Mouse (Mus musculus) limb, embryonic 10.5 days (tissue): ENCODE results near the gene Dlx3. TPM values are rescaled to one million over a fixed set of nuclear protein-coding genes. Genes with fewer than 3 reads are reported as not detected.

Source experiments
- DNase-seq: peaks from one replicate; pipeline ENCODE4 v3.0.0-alpha.2; 2017; ENCODE audit warnings: low spot score
- H3K27ac ChIP-seq: fragments of 300-500 bp; sonication (generic); 2 replicates; pipeline ENCODE4 v1.5.1; 2016; ENCODE audit warnings: mild to moderate bottlenecking
- H3K27me3 ChIP-seq: fragments of 300-500 bp; sonication (generic); 2 replicates; pipeline ENCODE4 v1.6.1; 2016; ENCODE audit warnings: low read depth, mild to moderate bottlenecking; ENCODE audit not compliant: poor library complexity, severe bottlenecking
- H3K36me3 ChIP-seq: fragments of 300-500 bp; sonication (generic); 2 replicates; pipeline ENCODE4 v1.6.1; 2016; ENCODE audit warnings: mild to moderate bottlenecking, moderate library complexity
- H3K4me1 ChIP-seq: fragments of 300-500 bp; sonication (generic); 2 replicates; pipeline ENCODE4 v1.6.1; 2016
- H3K4me3 ChIP-seq: fragments of 300-500 bp; sonication (generic); 2 replicates; pipeline ENCODE4 v1.5.1; 2016; ENCODE audit warnings: mild to moderate bottlenecking, moderate library complexity
- H3K9me3 ChIP-seq: fragments of 300-500 bp; sonication (generic); replicated peaks from 2 replicates; pipeline ENCODE4 v1.6.1; 2016; ENCODE audit warnings: mild to moderate bottlenecking
- WGBS: fragments of 180-500 bp; shearing (Covaris S2); methylation state at CpG from one replicate; pipeline ENCODE4 v1.1.7; 2016; 5-methylcytosine and 5-hydroxymethylcytosine counted together
- polyA plus RNA-seq: library from polyadenylated mRNA; unstranded; fragments of >200 nt; fragmentation: Nextera tagmentation; extraction: Ambion mirVana; gene quantifications from 2 replicates; pipeline ENCODE4 v1.2.1, GENCODE M21; 2016

The Dlx3 gene
- polyA plus RNA-seq, 1 experiment from 2014 or later, result 6.9 TPM

DNA sequence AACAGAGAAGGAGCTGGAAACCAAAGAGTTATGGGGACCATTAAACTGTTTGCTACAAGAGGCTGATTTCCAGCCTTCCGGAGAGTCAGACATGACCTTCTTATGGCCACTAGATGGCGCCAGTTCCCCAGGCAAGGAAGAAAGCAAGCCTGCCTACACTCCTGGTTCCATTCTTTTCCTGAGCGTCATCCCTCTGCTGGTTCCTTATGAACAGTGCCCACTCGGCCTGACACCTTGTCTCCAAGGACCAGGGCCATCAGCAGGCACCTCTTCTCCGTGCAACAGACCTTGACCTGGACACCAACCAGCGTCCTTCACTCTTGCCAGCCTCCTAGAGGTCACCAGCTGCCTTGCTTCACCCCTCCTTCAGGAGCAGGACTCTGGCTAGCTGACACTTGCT lies 2.9 kb upstream of the Dlx3 start:
- H3K27me3 ChIP-seq, result peaks cover 59% of the 10 kb centered on the region
- DNase-seq, result peak; percentile 88
- 4% methylated on average over 6 of the region's 6 CpGs for WGBS
- H3K36me3 ChIP-seq, result no peaks in the 10 kb centered on the region
- H3K4me3 ChIP-seq, result no peak overlapping the region
- no peak overlapping the region for H3K27ac ChIP-seq
- peaks cover 37% of the 10 kb centered on the region for H3K4me1 ChIP-seq
- no peaks in the 10 kb centered on the region for H3K9me3 ChIP-seq

DNA sequence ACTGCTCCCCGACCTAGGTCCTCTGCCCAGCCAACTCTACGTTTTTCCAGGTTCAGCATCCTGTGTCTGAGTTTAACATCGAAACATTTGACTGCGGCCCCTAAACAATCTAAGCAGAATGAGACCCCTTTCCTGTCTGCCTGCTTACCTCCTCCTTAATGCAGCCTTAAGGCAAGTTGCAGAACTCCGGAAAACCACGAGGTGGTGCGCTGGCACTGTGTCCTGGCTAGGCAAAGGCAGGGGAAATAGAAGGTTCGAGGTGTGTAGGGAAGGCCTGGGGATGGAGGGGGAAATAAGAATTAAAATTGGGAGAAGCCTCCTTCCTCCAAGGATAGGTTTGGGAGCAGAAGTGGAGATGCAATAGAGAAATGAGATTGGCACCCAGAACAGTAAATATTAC lies 1.4 kb upstream of the Dlx3 start:
- DNase-seq, result peak; percentile 85
- WGBS, result 5% methylated on average over 8 of the region's 8 CpGs
- peaks cover 68% of the 10 kb centered on the region for H3K27me3 ChIP-seq
- H3K4me3 ChIP-seq, result 0 out of 2 replicates have a peak overlapping the region, but pooled peaks have one; percentile 3
- H3K4me1 ChIP-seq, result peaks cover 34% of the 10 kb centered on the region
- no peak overlapping the region for H3K27ac ChIP-seq
- H3K36me3 ChIP-seq, result no peaks in the 10 kb centered on the region
- H3K9me3 ChIP-seq, result no peaks in the 10 kb centered on the region

GRCm38 (mm10) chr11:95120633-95121020 lies 708 bp downstream of the Dlx3 start:
- under 1% methylated on average over 21 of the region's 21 CpGs for WGBS
- no peaks in the 10 kb centered on the region for H3K36me3 ChIP-seq
- peak overlapping the region; percentile 54 for H3K4me3 ChIP-seq
- no peaks in the 10 kb centered on the region for H3K9me3 ChIP-seq
- peaks cover 86% of the 10 kb centered on the region for H3K27me3 ChIP-seq
- no peak for DNase-seq
- H3K27ac ChIP-seq, result no peak overlapping the region; the same call in 1 of the 2 replicates
- H3K4me1 ChIP-seq, result peaks cover 45% of the 10 kb centered on the region

DNA sequence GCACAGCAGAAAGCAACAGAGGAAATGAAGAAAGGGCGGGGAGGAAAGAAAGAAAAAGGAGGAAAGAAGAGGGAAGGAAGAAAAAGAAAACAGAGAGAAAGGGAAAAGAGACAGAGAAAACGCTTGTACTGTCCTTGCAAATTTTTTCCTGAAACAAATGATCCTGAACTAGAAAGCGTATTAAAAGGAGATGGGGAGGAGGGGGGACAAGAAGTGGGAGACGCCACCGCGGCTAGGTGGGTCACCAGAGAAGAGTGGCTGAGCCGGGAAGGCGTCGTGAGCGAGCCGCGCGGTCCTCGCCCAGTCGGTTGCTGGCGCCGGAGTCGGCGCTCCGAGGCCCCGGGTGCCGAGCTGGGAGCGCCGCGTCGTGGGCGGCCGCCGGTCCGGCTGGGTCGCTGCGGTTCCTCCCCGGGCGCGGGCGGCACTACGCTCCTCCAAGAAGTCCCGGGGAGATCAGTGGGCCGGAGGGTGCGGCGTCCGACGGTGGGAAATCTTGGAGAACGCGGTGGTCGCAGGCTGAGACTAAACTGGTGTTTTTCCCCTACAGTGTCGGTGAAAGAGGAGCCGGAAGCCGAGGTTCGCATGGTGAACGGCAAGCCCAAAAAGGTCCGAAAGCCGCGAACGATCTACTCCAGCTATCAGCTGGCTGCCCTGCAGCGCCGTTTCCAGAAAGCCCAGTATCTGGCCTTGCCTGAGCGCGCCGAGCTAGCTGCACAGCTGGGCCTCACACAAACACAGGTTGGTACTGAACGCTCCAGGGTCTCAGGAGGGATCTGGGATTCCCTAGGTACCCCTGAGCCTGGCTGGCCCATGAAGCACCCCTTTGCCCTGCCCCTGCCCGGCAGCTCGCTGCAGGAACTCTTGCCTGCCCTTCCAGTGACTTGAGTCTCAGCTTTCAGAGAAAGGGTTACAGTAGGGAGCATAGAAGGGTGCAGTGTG lies 1.5 kb downstream of the Dlx3 start:
- peak; percentile 61 for DNase-seq
- Histone ChIP-seq H3K36me3 (no peaks in the 10 kb centered on the region), H3K27ac (peak overlapping the region; percentile 17), H3K27me3 (peaks cover 94% of the 10 kb centered on the region), H3K4me3 (peak overlapping the region; percentile 54), H3K9me3 (no peaks in the 10 kb centered on the region), H3K4me1 (peaks cover 53% of the 10 kb centered on the region)
- 1% methylated on average over 63 of the region's 63 CpGs for WGBS

DNA sequence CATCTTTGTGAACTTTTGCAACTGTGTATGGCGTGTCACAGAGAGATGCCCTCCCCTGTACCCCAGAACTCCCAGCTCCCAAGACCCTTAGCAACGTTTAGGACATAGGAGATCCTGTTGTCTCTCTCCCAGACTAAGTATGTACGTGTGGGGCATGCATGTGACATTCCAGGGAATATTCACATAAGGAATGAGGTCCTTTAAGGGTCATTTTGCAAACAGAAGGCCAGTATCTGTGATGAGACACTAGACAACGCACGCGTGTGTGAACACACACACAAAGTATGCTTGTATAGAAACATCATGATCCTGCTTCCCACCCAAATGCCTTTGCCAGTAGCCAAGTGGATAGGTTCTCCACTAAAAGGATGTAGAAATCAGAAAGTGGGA lies 2.2 kb downstream of the Dlx3 start:
- no peaks in the 10 kb centered on the region for H3K36me3 ChIP-seq
- 27% methylated on average over 6 of the region's 6 CpGs for WGBS
- H3K4me1 ChIP-seq, result peaks cover 59% of the 10 kb centered on the region
- peak overlapping the region; percentile 54; the same call in 1 of the 2 replicates for H3K4me3 ChIP-seq
- DNase-seq, result no peak
- H3K9me3 ChIP-seq, result no peaks in the 10 kb centered on the region
- H3K27ac ChIP-seq, result no peak overlapping the region
- H3K27me3 ChIP-seq, result peaks cover 99% of the 10 kb centered on the region

- DNase-seq, result no peak
- peaks cover 95% of the 10 kb centered on the region for H3K27me3 ChIP-seq
- WGBS, result 7% methylated on average over 7 of the region's 7 CpGs
- H3K4me3 ChIP-seq, result no peak overlapping the region
- no peak overlapping the region for H3K27ac ChIP-seq
- no peaks in the 10 kb centered on the region for H3K36me3 ChIP-seq
- H3K4me1 ChIP-seq, result peaks cover 62% of the 10 kb centered on the region
- no peaks in the 10 kb centered on the region for H3K9me3 ChIP-seq
These were observed 5.5 kb downstream of the Dlx3 start for GRCm38 (mm10) chr11:95125366-95125948.

- peak; percentile 66 for DNase-seq
- Histone ChIP-seq H3K4me1 (peaks cover 55% of the 10 kb centered on the region), H3K9me3 (no peaks in the 10 kb centered on the region), H3K27me3 (peaks cover 90% of the 10 kb centered on the region), H3K27ac (peak overlapping the region; percentile 56; the same call in 1 of the 2 replicates), H3K36me3 (no peaks in the 10 kb centered on the region), H3K4me3 (peak overlapping the region; percentile 33)
- under 1% methylated on average over 20 of the region's 20 CpGs for WGBS
These were observed 6.6 kb downstream of the Dlx3 start for GRCm38 (mm10) chr11:95126272-95127245.

- WGBS, result 54% methylated on average over 11 of the region's 11 CpGs
- no peak for DNase-seq
These were observed 8.4 kb downstream of the Dlx3 start for GRCm38 (mm10) chr11:95128359-95128758.

DNA sequence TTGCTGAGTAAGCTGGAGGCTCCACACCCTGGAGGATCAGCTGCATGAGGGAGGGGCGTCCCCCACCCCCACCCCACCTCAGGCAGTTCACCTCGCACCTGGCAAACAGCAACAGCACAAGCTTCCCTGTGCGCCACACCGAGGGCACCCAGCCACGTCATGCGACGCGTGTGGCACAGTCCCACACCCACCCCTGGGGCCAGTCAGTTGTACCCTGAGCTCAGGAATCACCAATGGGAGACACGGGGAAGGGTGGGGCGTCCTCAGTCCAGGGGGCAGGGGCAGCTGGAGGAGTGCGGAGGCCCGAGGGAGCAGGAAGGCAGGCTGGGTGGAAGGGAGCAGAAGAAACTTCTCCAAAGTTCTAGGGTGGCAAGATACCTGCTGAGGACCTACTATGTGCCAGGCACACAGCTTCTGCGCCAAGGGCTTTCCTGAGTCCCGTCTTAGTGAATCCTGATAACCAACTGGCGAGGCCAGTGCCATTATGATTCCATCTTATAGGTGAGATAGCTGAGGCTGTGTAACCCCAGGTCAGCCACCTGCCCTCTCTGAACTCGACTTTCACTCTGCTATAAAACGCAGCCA lies 10.8 kb downstream of the Dlx3 start:
- DNase-seq, result no peak
- H3K27ac ChIP-seq, result no peak overlapping the region
- H3K4me3 ChIP-seq, result no peak overlapping the region
- H3K9me3 ChIP-seq, result no peaks in the 10 kb centered on the region
- 64% methylated on average over 17 of the region's 17 CpGs for WGBS
- no peaks in the 10 kb centered on the region for H3K36me3 ChIP-seq
- peaks cover 52% of the 10 kb centered on the region for H3K4me1 ChIP-seq
- H3K27me3 ChIP-seq, result peaks cover 63% of the 10 kb centered on the region

More at GRCm38 (mm10) chr11:95128359-95128758, 8.4 kb downstream of the Dlx3 start:
- peaks cover 73% of the 10 kb centered on the region for H3K27me3 ChIP-seq
- H3K4me3 ChIP-seq, result no peak overlapping the region
- no peaks in the 10 kb centered on the region for H3K36me3 ChIP-seq
- H3K4me1 ChIP-seq, result peaks cover 53% of the 10 kb centered on the region
- H3K9me3 ChIP-seq, result no peaks in the 10 kb centered on the region
- H3K27ac ChIP-seq, result no peak overlapping the region

DNA sequence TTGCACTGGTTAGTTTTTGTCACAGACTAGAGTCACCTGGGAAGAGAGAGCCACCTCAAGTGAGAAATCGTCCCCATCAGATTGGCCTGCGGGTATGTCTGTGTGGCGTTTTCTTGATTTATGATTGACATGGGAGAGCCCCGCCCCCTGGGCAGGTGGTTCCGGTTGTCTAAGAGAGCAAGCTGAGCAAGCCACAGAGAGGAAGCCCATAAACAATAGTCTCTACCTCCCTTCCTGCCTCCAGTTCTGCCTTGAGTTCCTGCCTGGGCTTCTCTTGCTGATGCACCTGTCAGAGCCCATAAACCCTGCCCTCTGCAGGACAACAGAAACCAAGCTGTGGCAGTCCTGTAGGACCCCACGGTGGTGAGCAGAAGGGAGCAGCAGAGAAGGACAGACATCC lies 13.4 kb downstream of the Dlx3 start:
- Histone ChIP-seq H3K27ac (no peak overlapping the region), H3K36me3 (no peaks in the 10 kb centered on the region), H3K9me3 (no peaks in the 10 kb centered on the region), H3K27me3 (peaks cover 68% of the 10 kb centered on the region), H3K4me1 (peaks cover 56% of the 10 kb centered on the region), H3K4me3 (no peak overlapping the region)
- WGBS, result 74% methylated on average over 6 of the region's 6 CpGs
- DNase-seq, result no peak

- peaks cover 52% of the 10 kb centered on the region for H3K4me1 ChIP-seq
- H3K9me3 ChIP-seq, result no peaks in the 10 kb centered on the region
- WGBS, result 5% methylated on average over 6 of the region's 6 CpGs
- H3K27me3 ChIP-seq, result peaks cover 80% of the 10 kb centered on the region
- H3K27ac ChIP-seq, result no peak overlapping the region
- DNase-seq, result no peak
- H3K4me3 ChIP-seq, result no peak overlapping the region
- H3K36me3 ChIP-seq, result no peaks in the 10 kb centered on the region
These were observed 17.4 kb downstream of the Dlx3 start for GRCm38 (mm10) chr11:95137281-95137680.

- H3K27me3 ChIP-seq, result peaks cover 100% of the 10 kb centered on the region
- DNase-seq, result no peak
- no peaks in the 10 kb centered on the region for H3K9me3 ChIP-seq
- H3K4me3 ChIP-seq, result no peak overlapping the region
- 66% methylated on average over 5 of the region's 5 CpGs for whole genome bisulfite sequencing
- H3K36me3 ChIP-seq, result no peaks in the 10 kb centered on the region
- no peak overlapping the region for H3K27ac ChIP-seq
- H3K4me1 ChIP-seq, result peaks cover 55% of the 10 kb centered on the region
These were observed 20.0 kb downstream of the Dlx3 start for GRCm38 (mm10) chr11:95139871-95140270.
